Mouse (Mus musculus) layer of hippocampus, postnatal 36 days (tissue): ENCODE data around the gene Plcd3. TPM values are rescaled to one million over a fixed set of nuclear protein-coding genes. Genes with fewer than 3 reads are reported as not detected.

Source experiments
- total RNA-seq, 2 experiments: library from RNA; stranded (reverse); gene quantifications; 2 replicates each; pipeline ENCODE4 v1.2.3; 2021

Gene Plcd3
- total RNA-seq, 2 experiments from 2014 or later = 9.5 TPM

Other genes with a start within 250 kb of the Plcd3 start
- 100 to 1,000 TPM; 129 to 131 TPM for gene Eftud2, start 220.7 kb downstream of the Plcd3 start, total RNA-seq
- gene Ccdc103, start 220.5 kb downstream of the Plcd3 start, total RNA-seq = 1 to 10 TPM; 1.6 to 2.4 TPM
- not detected for gene Fam187a, start 216.5 kb downstream of the Plcd3 start, total RNA-seq
- 100 to 1,000 TPM; 275 to 320 TPM for gene Gfap, start 200.7 kb downstream of the Plcd3 start, total RNA-seq
- under 1 TPM; 0.27 to 0.40 TPM for gene Kif18b, start 176.5 kb downstream of the Plcd3 start, total RNA-seq
- 10 to 100 TPM; 16.2 to 18.2 TPM for gene C1ql1, start 155.0 kb downstream of the Plcd3 start, total RNA-seq
- gene Nmt1, start 73.5 kb downstream of the Plcd3 start, total RNA-seq = 100 to 1,000 TPM; 165 to 167 TPM
- 10 to 100 TPM; 88.9 to 96.1 TPM for gene Dcakd, start 73.3 kb downstream of the Plcd3 start, total RNA-seq
- 10 to 100 TPM; 76.4 to 86.1 TPM for gene Acbd4, start within 50 bp of the Plcd3 start, total RNA-seq
- gene Hexim1, start 14.6 kb upstream of the Plcd3 start, total RNA-seq = 10 to 100 TPM; 52.7 to 56.1 TPM
- 10 to 100 TPM; 14.8 to 14.9 TPM for gene Hexim2, start 30.8 kb upstream of the Plcd3 start, total RNA-seq
- gene Fmnl1, start 69.4 kb upstream of the Plcd3 start, total RNA-seq = 100 to 1,000 TPM; 136 to 154 TPM
- gene 1700023F06Rik, start 106.9 kb upstream of the Plcd3 start, total RNA-seq = 1 to 10 TPM; 1.5 to 2.3 TPM
- gene Spata32, start 116.8 kb upstream of the Plcd3 start, total RNA-seq = 1 to 10 TPM in 1 of 2 experiments, under 1 TPM in 1; 0.72 to 1.6 TPM
- gene Map3k14, start 165.8 kb upstream of the Plcd3 start, total RNA-seq = 1 to 10 TPM; 3.2 to 4.3 TPM